In the genomic region with DNA sequence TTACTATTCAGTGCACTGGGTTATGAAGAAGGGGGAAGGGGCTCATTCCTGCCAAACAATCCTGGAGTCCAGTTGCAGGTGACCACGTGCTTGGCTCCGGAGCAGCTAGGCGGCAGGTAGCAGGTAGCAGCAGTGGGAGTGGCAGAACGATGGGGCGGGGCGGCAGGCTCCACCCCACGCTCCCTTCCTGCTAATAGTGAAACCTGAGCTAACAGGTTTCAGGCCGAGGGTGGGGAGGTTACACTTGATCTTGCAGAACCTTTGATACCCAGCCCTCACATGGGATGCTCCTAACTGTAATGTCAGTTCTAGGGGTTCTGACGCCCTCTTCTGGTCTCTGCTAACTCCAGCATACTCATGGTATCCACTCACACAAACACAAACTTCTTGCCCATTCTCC, we compare ENCODE assay signal across 8 mouse cellular contexts.
DNase-seq lines count a peak whose midpoint lies in the region; ATAC-seq and TF ChIP-seq lines count a peak whose summit lies in the region.

No protein-coding gene starts in this region.

- no peaks in the 10 kb centered on the region for H3K36me3 ChIP-seq in forebrain, embryonic 13.5 days (ENCODE audit: poor library complexity, severe bottlenecking)
- H3K36me3 ChIP-seq in intestine, postnatal 0 days (ENCODE audit: control insufficient read depth, insufficient read depth): no peaks in the 10 kb centered on the region
- H3K36me3 ChIP-seq in liver, postnatal 0 days (replicated peaks; ENCODE audit: insufficient read depth, low read length): no peaks in the 10 kb centered on the region
- H3K36me3 ChIP-seq in neural tube, embryonic 15.5 days: no peaks in the 10 kb centered on the region

- peak overlapping the region; percentile 30; the same call in 1 of the 2 replicates for H3K4me3 ChIP-seq in brown adipose tissue, adult 24 weeks (ENCODE audit: insufficient read depth, low read depth, low read length)
- peak overlapping the region; percentile 20 for H3K4me3 ChIP-seq in forebrain, embryonic 13.5 days
- H3K4me3 ChIP-seq in intestine, postnatal 0 days (ENCODE audit: low read depth, low read length): peak overlapping the region; percentile 9; the same call in 1 of the 2 replicates
- peak overlapping the region; percentile 33 for H3K4me3 ChIP-seq in liver, postnatal 0 days (ENCODE audit: low read depth, low read length)
- H3K4me3 ChIP-seq in neural tube, embryonic 15.5 days (replicated peaks): peak overlapping the region; percentile 23

- no peaks in the 10 kb centered on the region for H3K4me1 ChIP-seq in brown adipose tissue, adult 24 weeks (ENCODE audit: control insufficient read depth, insufficient read depth, insufficient read length, low read length)
- peaks cover 36% of the 10 kb centered on the region for H3K4me1 ChIP-seq in forebrain, embryonic 13.5 days
- H3K4me1 ChIP-seq in intestine, postnatal 0 days (replicated peaks; ENCODE audit: control insufficient read depth, insufficient read depth, low read length): no peaks in the 10 kb centered on the region
- no peaks in the 10 kb centered on the region for H3K4me1 ChIP-seq in liver, postnatal 0 days (ENCODE audit: insufficient read depth)
- H3K4me1 ChIP-seq in neural tube, embryonic 15.5 days: peaks cover 41% of the 10 kb centered on the region

- ATAC-seq in forebrain, embryonic 13.5 days: no peak
- peak; percentile 88 for ATAC-seq in intestine, postnatal 0 days
- ATAC-seq in liver, postnatal 0 days: peak; percentile 72
- peak; percentile 23; the same call in 1 of the 2 replicates for ATAC-seq in neural tube, embryonic 15.5 days (ENCODE audit: low FRiP score)

- H3K4me2 ChIP-seq in forebrain, embryonic 13.5 days: peak overlapping the region; percentile 52
- H3K4me2 ChIP-seq in intestine, postnatal 0 days (replicated peaks; ENCODE audit: low read depth): peak overlapping the region; percentile 53
- peak overlapping the region; percentile 67 for H3K4me2 ChIP-seq in liver, postnatal 0 days (ENCODE audit: low read depth, low read length)
- H3K4me2 ChIP-seq in neural tube, embryonic 15.5 days: peak overlapping the region; percentile 55

- H3K27ac ChIP-seq in brown adipose tissue, adult 24 weeks (replicated peaks; ENCODE audit: low read depth, low read length): no peak overlapping the region
- no peak overlapping the region for H3K27ac ChIP-seq in forebrain, embryonic 13.5 days
- no peak overlapping the region for H3K27ac ChIP-seq in intestine, postnatal 0 days (ENCODE audit: low read depth, low read length)
- no peak overlapping the region for H3K27ac ChIP-seq in liver, postnatal 0 days (ENCODE audit: low read depth)
- H3K27ac ChIP-seq in neural tube, embryonic 15.5 days (replicated peaks): no peak overlapping the region

- peak; percentile 66 for TF ChIP-seq CTCF in intestine, postnatal 0 days (IDR thresholded peaks at IDR 0.05; ENCODE audit: low read depth)
- peak; percentile 37 for TF ChIP-seq CTCF in liver, postnatal 0 days (IDR thresholded peaks at IDR 0.05; ENCODE audit: low read depth)

- WGBS in forebrain, embryonic 13.5 days: 9% methylated on average over 9 of the region's 9 CpGs
- WGBS in intestine, postnatal 0 days: 4% methylated on average over 9 of the region's 9 CpGs
- WGBS in liver, postnatal 0 days (ENCODE audit: insufficient replicate concordance): 3% methylated on average over 9 of the region's 9 CpGs
- 4% methylated on average over 9 of the region's 9 CpGs for WGBS in neural tube, embryonic 15.5 days

- DNase-seq in layer of hippocampus, adult 9-11 months: peak; percentile 17
- no peak for DNase-seq in layer of hippocampus, adult 8-10 months (ENCODE audit: low spot score in 2 of 2)
- peak; percentile 52 for DNase-seq in liver, postnatal 0 days
- DNase-seq in gastrocnemius, postnatal 10 days: no peak

- H3K9ac ChIP-seq in forebrain, embryonic 13.5 days: no peak overlapping the region
- no peak overlapping the region for H3K9ac ChIP-seq in intestine, postnatal 0 days (ENCODE audit: low read depth, low read length)
- H3K9ac ChIP-seq in liver, postnatal 0 days (replicated peaks): no peak overlapping the region
- no peak overlapping the region for H3K9ac ChIP-seq in neural tube, embryonic 15.5 days (replicated peaks)

- H3K27me3 ChIP-seq in forebrain, embryonic 13.5 days: no peaks in the 10 kb centered on the region
- H3K27me3 ChIP-seq in intestine, postnatal 0 days (replicated peaks; ENCODE audit: control insufficient read depth, insufficient read depth, low read length): no peaks in the 10 kb centered on the region
- no peaks in the 10 kb centered on the region for H3K27me3 ChIP-seq in liver, postnatal 0 days (ENCODE audit: insufficient read depth, low read length)
- no peaks in the 10 kb centered on the region for H3K27me3 ChIP-seq in neural tube, embryonic 15.5 days (replicated peaks)

- no peaks in the 10 kb centered on the region for H3K9me3 ChIP-seq in forebrain, embryonic 13.5 days (replicated peaks)
- H3K9me3 ChIP-seq in intestine, postnatal 0 days (ENCODE audit: control insufficient read depth): no peaks in the 10 kb centered on the region
- H3K9me3 ChIP-seq in liver, postnatal 0 days (ENCODE audit: low read length): no peaks in the 10 kb centered on the region
- H3K9me3 ChIP-seq in neural tube, embryonic 15.5 days (replicated peaks): no peaks in the 10 kb centered on the region

- no peak for TF ChIP-seq EP300 in liver, postnatal 0 days (IDR thresholded peaks at IDR 0.05; ENCODE audit: low read depth)

Comparison
In these comparisons a context has a peak if more than half of its experiments do, and no peak if none do; other contexts are left out.
1. DNase-seq: peak in layer of hippocampus, adult 9-11 months (single experiment) and liver, postnatal 0 days (single experiment); none in layer of hippocampus, adult 8-10 months (0 of 2) and gastrocnemius, postnatal 10 days (single experiment).
2. Peak in every context shown above with its lines, with median percentiles within 50 percentile points of each other: H3K4me3 ChIP-seq and H3K4me2 ChIP-seq.